Mouse (Mus musculus) heart, postnatal 0 days (tissue): ENCODE data around the gene Pip4k2a. TPM values are rescaled to one million over a fixed set of nuclear protein-coding genes. Genes with fewer than 3 reads are reported as not detected.

Experiments used
- ATAC-seq: fragments of 200-750 bp; cut with Nextera tagmentation; 2 replicates; pipeline ENCODE4 v1.8.0; 2017; ENCODE audit warnings: low read depth, moderate number of reproducible peaks, moderate library complexity; ENCODE audit not compliant: insufficient read depth
- DNase-seq: peaks from one replicate; pipeline ENCODE4 v3.0.0-alpha.2; 2016; ENCODE audit warnings: low spot score
- H3K27ac ChIP-seq: fragments of 300-500 bp; sonication (generic); 2 replicates; pipeline ENCODE4 v1.5.1; 2014; ENCODE audit warnings: low read depth, mild to moderate bottlenecking
- H3K27me3 ChIP-seq: fragments of 300-500 bp; sonication (generic); 2 replicates; pipeline ENCODE4 v1.6.1; 2014; ENCODE audit warnings: low read length, mixed read lengths; ENCODE audit not compliant: control insufficient read depth, insufficient read depth
- H3K36me3 ChIP-seq: fragments of 300-500 bp; sonication (generic); replicated peaks from 2 replicates; pipeline ENCODE4 v1.6.1; 2014; ENCODE audit warnings: low read length, mixed read lengths; ENCODE audit not compliant: control insufficient read depth, insufficient read depth
- H3K4me1 ChIP-seq: fragments of 300-500 bp; sonication (generic); 2 replicates; pipeline ENCODE4 v1.6.1; 2014; ENCODE audit warnings: antibody characterized with exemption; ENCODE audit not compliant: control insufficient read depth, insufficient read depth
- H3K4me2 ChIP-seq: fragments of 300-500 bp; sonication (generic); 2 replicates; pipeline ENCODE4 v1.6.1; 2014; ENCODE audit warnings: low read depth, mild to moderate bottlenecking, low read length, moderate library complexity
- H3K4me3 ChIP-seq: fragments of 300-500 bp; sonication (generic); 2 replicates; pipeline ENCODE4 v1.5.1; 2014; ENCODE audit warnings: low read depth, low read length
- H3K9ac ChIP-seq: fragments of 300-500 bp; sonication (generic); replicated peaks from 2 replicates; pipeline ENCODE4 v1.6.1; 2014; ENCODE audit warnings: low read depth, low read length, mixed read lengths
- H3K9me3 ChIP-seq: fragments of 300-500 bp; sonication (generic); replicated peaks from 2 replicates; pipeline ENCODE4 v1.6.1; 2016; ENCODE audit warnings: low read length; ENCODE audit not compliant: control insufficient read depth
- CTCF ChIP-seq: IDR thresholded peaks from 2 replicates; pipeline ENCODE4 v1.5.1; 2016; ENCODE audit warnings: antibody characterized with exemption, control low read depth, low read depth
- EP300 ChIP-seq: IDR thresholded peaks from 2 replicates; pipeline ENCODE4 v1.6.1; 2016; ENCODE audit warnings: antibody characterized with exemption, low read depth
- WGBS: fragments of 180-500 bp; shearing (Covaris S2); extraction: QIAGEN DNeasy Blood & Tissue Kit; methylation state at CpG from one replicate; pipeline ENCODE4 v1.1.7; 2014; 5-methylcytosine and 5-hydroxymethylcytosine counted together
- polyA plus RNA-seq: library from polyadenylated mRNA; unstranded; fragments of >200 nt; fragmentation: Nextera tagmentation; extraction: Ambion mirVana; gene quantifications from 2 replicates; pipeline ENCODE4 v1.2.1, GENCODE M21; 2015
- total RNA-seq: library from RNA; depleted of rRNA; stranded (reverse); fragments of >200 nt; gene quantifications from 2 replicates; pipeline ENCODE4 v1.2.3, GENCODE M21; 2014; ENCODE audit warnings: low replicate concordance

Gene Pip4k2a
- total and polyA plus RNA-seq, 2 experiments from 2014 or later: 1.3 to 2.7 TPM

- no peak overlapping the region for H3K4me3 ChIP-seq
- WGBS: 85% methylated on average over 13 of the region's 13 CpGs
- H3K9me3 ChIP-seq: no peaks in the 10 kb centered on the region
- TF ChIP-seq EP300 (no peak), CTCF (no peak)
- no peaks in the 10 kb centered on the region for H3K36me3 ChIP-seq
- H3K9ac ChIP-seq: no peak overlapping the region
- DNase-seq (no peak), ATAC-seq (no peak)
- no peaks in the 10 kb centered on the region for H3K27me3 ChIP-seq
- H3K4me2 ChIP-seq: no peak overlapping the region
- H3K4me1 ChIP-seq: peaks cover 11% of the 10 kb centered on the region
- no peak overlapping the region for H3K27ac ChIP-seq
Observed at GRCm38 (mm10) chr2:18963286-18964040, 34.5 kb downstream of the Pip4k2a start.

DNA sequence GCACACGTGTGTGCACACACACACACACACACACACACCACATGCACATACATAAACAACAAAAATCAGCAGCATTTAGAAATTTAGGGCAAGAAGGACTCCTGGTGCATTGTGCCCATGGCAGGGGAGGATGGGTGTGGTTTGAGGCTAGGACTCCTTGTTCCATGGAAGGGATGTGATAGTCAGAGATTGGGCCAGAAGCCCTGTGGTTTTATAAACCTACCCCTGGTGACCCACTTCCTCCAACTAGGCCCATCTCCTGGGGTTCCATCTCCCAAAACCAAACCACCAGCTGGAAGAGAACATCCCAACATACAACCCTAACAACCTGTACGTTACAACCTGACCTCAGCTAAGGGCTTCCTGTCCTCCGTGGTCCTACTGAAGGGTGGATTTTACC lies 35.4 kb downstream of the Pip4k2a start:
- H3K9ac ChIP-seq: no peak overlapping the region
- H3K4me2 ChIP-seq: no peak overlapping the region
- DNase-seq: no peak
- H3K4me3 ChIP-seq: no peak overlapping the region
- H3K36me3 ChIP-seq: no peaks in the 10 kb centered on the region
- TF ChIP-seq CTCF (no peak), EP300 (no peak)
- H3K27me3 ChIP-seq: no peaks in the 10 kb centered on the region
- ATAC-seq: no peak
- H3K4me1 ChIP-seq: peaks cover 18% of the 10 kb centered on the region
- H3K9me3 ChIP-seq: no peaks in the 10 kb centered on the region
- 78% methylated on average over 3 of the region's 3 CpGs for WGBS
- H3K27ac ChIP-seq: no peak overlapping the region

- WGBS: 39% methylated on average over 7 of the region's 7 CpGs
- TF ChIP-seq EP300 (no peak), CTCF (no peak)
- DNase-seq: no peak
- Histone ChIP-seq H3K4me2 (no peak overlapping the region), H3K9ac (no peak overlapping the region), H3K9me3 (no peaks in the 10 kb centered on the region), H3K27ac (no peak overlapping the region), H3K4me1 (peaks cover 28% of the 10 kb centered on the region), H3K27me3 (no peaks in the 10 kb centered on the region), H3K4me3 (no peak overlapping the region), H3K36me3 (no peaks in the 10 kb centered on the region)
- no peak for ATAC-seq
Observed at GRCm38 (mm10) chr2:18960376-18960973, 37.5 kb downstream of the Pip4k2a start.

DNA sequence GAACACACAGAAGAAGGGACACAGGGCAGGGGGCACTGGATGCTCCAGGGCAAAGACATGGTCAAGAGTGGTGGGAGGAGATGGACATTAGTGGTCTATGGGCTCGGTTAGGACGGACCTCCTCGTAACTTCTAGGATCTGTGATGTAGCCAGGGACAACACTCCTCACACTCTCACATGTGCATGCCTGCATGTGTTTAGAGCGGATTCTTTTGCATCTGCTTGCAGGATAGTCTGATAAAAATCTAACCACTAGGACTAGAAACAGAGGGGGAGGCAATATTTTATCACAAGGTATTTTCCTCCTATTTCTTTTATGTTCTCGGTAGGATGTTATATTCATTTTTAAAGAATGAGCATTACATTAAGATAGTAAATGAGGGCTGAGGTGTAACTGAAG lies 38.4 kb downstream of the Pip4k2a start:
- Histone ChIP-seq H3K27me3 (no peaks in the 10 kb centered on the region), H3K9me3 (no peaks in the 10 kb centered on the region), H3K9ac (no peak overlapping the region), H3K4me1 (peaks cover 28% of the 10 kb centered on the region), H3K4me2 (no peak overlapping the region), H3K36me3 (no peaks in the 10 kb centered on the region), H3K27ac (no peak overlapping the region), H3K4me3 (no peak overlapping the region)
- 93% methylated on average over 5 of the region's 5 CpGs for WGBS
- DNase-seq: no peak
- TF ChIP-seq CTCF (no peak), EP300 (no peak)
- ATAC-seq: no peak

DNA sequence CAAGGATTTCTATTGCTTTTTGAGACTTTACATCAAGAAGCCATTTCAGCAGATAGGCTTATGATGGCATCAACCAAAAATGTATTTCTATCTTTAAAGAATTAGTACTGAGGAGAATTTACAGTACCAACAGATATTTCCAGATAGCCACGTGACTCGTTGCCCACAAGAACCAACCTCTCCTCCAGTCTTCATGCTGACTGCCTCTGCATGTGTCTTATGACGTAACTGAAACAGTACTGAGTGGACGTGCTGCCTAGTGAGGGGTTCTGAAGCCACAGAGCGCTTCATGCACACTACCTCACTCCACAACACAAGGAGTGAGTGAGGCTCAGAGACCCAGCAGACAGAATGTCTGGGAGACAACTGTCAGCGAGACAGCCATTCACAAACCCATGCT lies 38.9 kb downstream of the Pip4k2a start:
- Histone ChIP-seq H3K27ac (no peak overlapping the region), H3K4me2 (no peak overlapping the region), H3K9me3 (no peaks in the 10 kb centered on the region), H3K4me1 (peaks cover 28% of the 10 kb centered on the region), H3K9ac (no peak overlapping the region), H3K36me3 (no peaks in the 10 kb centered on the region), H3K27me3 (no peaks in the 10 kb centered on the region), H3K4me3 (no peak overlapping the region)
- TF ChIP-seq CTCF: no peak
- TF ChIP-seq EP300: no peak
- ATAC-seq (no peak), DNase-seq (no peak)
- WGBS: 80% methylated on average over 6 of the region's 6 CpGs

GRCm38 (mm10) chr2:18958501-18958900 lies 39.4 kb downstream of the Pip4k2a start:
- peaks cover 28% of the 10 kb centered on the region for H3K4me1 ChIP-seq
- H3K4me2 ChIP-seq: no peak overlapping the region

More at GRCm38 (mm10) chr2:18958501-18958900, 39.4 kb downstream of the Pip4k2a start:
- 88% methylated on average over 5 of the region's 5 CpGs for WGBS
- Histone ChIP-seq H3K9me3 (no peaks in the 10 kb centered on the region), H3K4me3 (no peak overlapping the region), H3K36me3 (no peaks in the 10 kb centered on the region), H3K27me3 (no peaks in the 10 kb centered on the region), H3K27ac (no peak overlapping the region), H3K9ac (no peak overlapping the region)
- DNase-seq (no peak), ATAC-seq (no peak)
- TF ChIP-seq CTCF: no peak
- TF ChIP-seq EP300: no peak
